Mouse (Mus musculus) testis, adult 10 weeks (tissue): ENCODE measurements around the gene Il20ra. TPM values are rescaled to one million over a fixed set of nuclear protein-coding genes. Genes with fewer than 3 reads are reported as not detected.

Source experiments
- polyA plus RNA-seq: library from polyadenylated mRNA; stranded (reverse); fragments of 350-450 nt; fragmentation: Illumina TruSeq; extraction: RNeasy Lipid Tissue Mini Kit (QIAGEN cat#74804); gene quantifications from one replicate; pipeline ENCODE4 v1.2.3, GENCODE M21; 2014; ENCODE audit warnings: low read depth, low replicate concordance

Gene Il20ra
- polyA plus RNA-seq = 1.8 TPM

DNA sequence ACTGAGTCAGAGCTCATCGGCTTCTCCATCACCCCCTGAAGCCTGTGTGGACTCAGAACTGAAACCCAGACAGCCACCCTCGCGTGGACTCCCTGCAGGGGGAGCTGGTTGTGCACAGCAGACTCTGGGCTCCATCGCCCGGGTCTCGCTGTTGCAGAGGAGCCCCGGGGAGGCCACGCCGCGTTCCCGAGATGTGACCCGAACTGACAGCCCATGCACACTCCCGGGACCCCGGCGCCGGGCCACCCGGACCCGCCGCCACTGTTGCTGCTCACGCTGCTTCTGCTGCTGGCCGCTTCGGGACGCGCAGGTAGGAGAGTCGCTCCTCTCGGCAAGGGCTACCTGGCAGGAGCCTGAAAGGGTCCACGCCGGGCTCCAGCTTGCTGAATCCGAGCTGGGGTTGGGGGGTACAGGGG is at the start of gene Il20ra:
Gene Il20ra, plus strand, starts transcription at position 150 of the 416 bp plus-strand sequence.

Other genes starting within 250 kb of the Il20ra start
- gene Ifngr1, start 120.6 kb upstream of the Il20ra start, polyA plus RNA-seq = 13.0 TPM
- not detected for gene Il22ra2, start 90.6 kb upstream of the Il20ra start, polyA plus RNA-seq
- gene Slc35d3, start 138.9 kb downstream of the Il20ra start, polyA plus RNA-seq = not detected
- 17.2 TPM for gene Pex7, start 195.1 kb downstream of the Il20ra start, polyA plus RNA-seq
- gene Map3k5, start 221.9 kb downstream of the Il20ra start, polyA plus RNA-seq = 2.6 TPM